Mouse (Mus musculus) hindbrain, embryonic 13.5 days (tissue): ENCODE results near the gene Icmt. TPM values are rescaled to one million over a fixed set of nuclear protein-coding genes. Genes with fewer than 3 reads are reported as not detected.

Source experiments
- ATAC-seq: fragments of 200-750 bp; cut with Nextera tagmentation; 2 replicates; pipeline ENCODE4 v1.8.0; 2017; ENCODE audit warnings: moderate TSS enrichment; ENCODE audit not compliant: low FRiP score
- H3K27ac ChIP-seq: fragments of 300-500 bp; sonication (generic); 2 replicates; pipeline ENCODE4 v1.5.1; 2015; ENCODE audit warnings: inconsistent platforms, mild to moderate bottlenecking, moderate library complexity
- H3K27me3 ChIP-seq: fragments of 300-500 bp; sonication (generic); 2 replicates; pipeline ENCODE4 v1.6.1; 2015; ENCODE audit warnings: mild to moderate bottlenecking, inconsistent platforms
- H3K36me3 ChIP-seq: fragments of 300-500 bp; sonication (generic); 2 replicates; pipeline ENCODE4 v1.6.1; 2015; ENCODE audit warnings: mild to moderate bottlenecking, inconsistent platforms
- H3K4me1 ChIP-seq: fragments of 300-500 bp; sonication (generic); replicated peaks from 2 replicates; pipeline ENCODE4 v1.6.1; 2015; ENCODE audit warnings: inconsistent platforms
- H3K4me2 ChIP-seq: fragments of 300-500 bp; sonication (generic); 2 replicates; pipeline ENCODE4 v1.6.1; 2015; ENCODE audit warnings: inconsistent platforms, mild to moderate bottlenecking, moderate library complexity
- H3K4me3 ChIP-seq: fragments of 300-500 bp; sonication (generic); 2 replicates; pipeline ENCODE4 v1.5.1; 2015; ENCODE audit warnings: mild to moderate bottlenecking, inconsistent platforms
- H3K9ac ChIP-seq: fragments of 300-500 bp; sonication (generic); 2 replicates; pipeline ENCODE4 v1.6.1; 2015; ENCODE audit warnings: mild to moderate bottlenecking, inconsistent platforms
- H3K9me3 ChIP-seq: fragments of 300-500 bp; sonication (generic); 2 replicates; pipeline ENCODE4 v1.6.1; 2016; ENCODE audit warnings: inconsistent platforms
- WGBS: fragments of 180-500 bp; shearing (Covaris S2); methylation state at CpG from one replicate; pipeline ENCODE4 v1.1.7; 2015; 5-methylcytosine and 5-hydroxymethylcytosine counted together
- polyA plus RNA-seq: library from polyadenylated mRNA; unstranded; fragments of >200 nt; fragmentation: Nextera tagmentation; extraction: Ambion mirVana; gene quantifications from 2 replicates; pipeline ENCODE4 v1.2.1, GENCODE M21; 2015

Gene Icmt
- polyA plus RNA-seq, 1 experiment from 2014 or later = 18.4 TPM

DNA sequence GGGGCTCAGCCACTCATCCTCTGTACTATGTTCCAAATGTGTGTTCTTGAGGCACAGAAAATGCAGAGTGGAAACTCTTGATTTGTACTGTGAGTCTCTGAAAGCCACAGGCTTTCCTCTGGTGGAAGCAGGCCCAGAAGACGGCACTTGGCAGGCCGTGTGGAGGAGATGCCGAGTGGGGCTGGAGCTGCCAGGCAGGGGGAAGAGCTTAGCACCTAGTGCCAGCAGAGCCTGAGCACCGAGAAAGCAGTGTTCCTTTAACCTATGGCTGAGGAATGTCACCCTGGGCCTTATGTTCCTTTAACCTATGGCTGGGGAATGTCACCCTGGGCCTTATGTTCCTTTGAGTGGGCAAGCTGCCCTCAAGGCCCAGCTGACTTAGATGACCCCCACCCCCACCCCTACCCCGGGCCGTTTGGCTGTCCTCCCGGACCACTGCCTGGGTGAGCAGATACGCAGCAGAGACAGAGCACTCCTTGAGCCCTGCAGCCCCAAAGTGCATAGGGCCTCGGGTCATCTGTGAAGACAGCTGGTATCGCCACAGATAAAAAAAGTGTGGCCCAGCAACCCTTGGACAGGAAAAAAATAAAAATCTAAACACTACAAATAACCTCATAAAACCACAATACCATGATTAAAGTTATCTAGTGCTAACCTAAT, 30.7 kb upstream of the Icmt start:
- Histone ChIP-seq H3K27me3 (peaks cover 43% of the 10 kb centered on the region), H3K27ac (no peak overlapping the region), H3K9me3 (no peaks in the 10 kb centered on the region), H3K4me3 (no peak overlapping the region), H3K4me2 (no peak overlapping the region), H3K36me3 (peaks cover 21% of the 10 kb centered on the region), H3K4me1 (peaks cover 58% of the 10 kb centered on the region), H3K9ac (no peak overlapping the region)
- ATAC-seq = no peak
- WGBS = 50% methylated on average over 10 of the region's 10 CpGs

DNA sequence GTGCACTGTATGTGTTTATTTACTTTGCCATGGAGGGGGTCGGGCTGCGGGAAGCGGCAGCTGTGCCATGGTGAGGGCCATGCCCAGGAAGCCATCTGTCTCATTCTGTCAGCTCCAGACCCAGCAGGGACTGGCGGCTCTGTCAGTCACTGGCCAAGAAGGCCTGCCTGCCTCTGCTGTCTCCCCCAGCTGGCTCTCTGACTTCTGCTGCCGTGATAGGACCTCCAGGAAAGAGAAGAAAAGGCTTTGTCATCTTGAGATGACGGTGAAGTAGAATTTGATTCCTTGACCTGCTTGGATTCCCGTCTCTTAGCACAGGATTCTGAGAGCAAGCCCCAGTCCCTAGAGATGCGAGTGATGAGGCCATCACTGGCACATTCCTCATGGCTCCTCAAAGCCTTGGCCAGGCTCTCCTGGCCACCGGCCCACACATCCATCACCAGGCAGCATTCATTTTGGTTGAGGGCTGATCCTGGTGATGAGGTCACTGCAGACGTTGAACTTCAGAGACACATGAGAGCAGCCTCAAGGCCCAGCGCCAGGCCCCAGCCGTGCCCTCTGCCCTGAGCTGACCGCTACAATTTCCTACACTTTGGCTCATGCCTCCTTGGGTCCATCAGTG, 29.2 kb upstream of the Icmt start:
- H3K36me3 ChIP-seq = peaks cover 30% of the 10 kb centered on the region
- WGBS = 66% methylated on average over 13 of the region's 13 CpGs
- H3K27ac ChIP-seq = 0 out of 2 replicates have a peak overlapping the region, but pooled peaks have one; percentile 12
- H3K9ac ChIP-seq = no peak overlapping the region
- peaks cover 47% of the 10 kb centered on the region for H3K27me3 ChIP-seq
- no peak for ATAC-seq
- no peak overlapping the region for H3K4me2 ChIP-seq
- H3K4me3 ChIP-seq = no peak overlapping the region
- H3K4me1 ChIP-seq = peaks cover 61% of the 10 kb centered on the region
- no peaks in the 10 kb centered on the region for H3K9me3 ChIP-seq

GRCm38 (mm10) chr4:152269967-152270366, 27.1 kb upstream of the Icmt start:
- WGBS = 90% methylated on average over 13 of the region's 13 CpGs
- Histone ChIP-seq H3K4me1 (peaks cover 64% of the 10 kb centered on the region), H3K27ac (no peak overlapping the region), H3K9me3 (no peaks in the 10 kb centered on the region), H3K4me2 (no peak overlapping the region), H3K4me3 (no peak overlapping the region), H3K36me3 (peaks cover 24% of the 10 kb centered on the region), H3K27me3 (peaks cover 59% of the 10 kb centered on the region), H3K9ac (no peak overlapping the region)
- no peak for ATAC-seq

- Histone ChIP-seq H3K9ac (no peak overlapping the region), H3K9me3 (no peaks in the 10 kb centered on the region), H3K27ac (no peak overlapping the region), H3K4me3 (no peak overlapping the region), H3K4me1 (peaks cover 65% of the 10 kb centered on the region), H3K4me2 (no peak overlapping the region), H3K36me3 (peaks cover 24% of the 10 kb centered on the region), H3K27me3 (peaks cover 66% of the 10 kb centered on the region)
- ATAC-seq = no peak
- WGBS = 61% methylated on average over 9 of the region's 9 CpGs
Measured at GRCm38 (mm10) chr4:152270599-152270998, 26.4 kb upstream of the Icmt start.

- H3K27ac ChIP-seq = no peak overlapping the region
- peaks cover 58% of the 10 kb centered on the region for H3K4me1 ChIP-seq
- H3K4me2 ChIP-seq = no peak overlapping the region
- 91% methylated on average over 11 of the region's 11 CpGs for WGBS
- ATAC-seq = no peak
- H3K36me3 ChIP-seq = peaks cover 24% of the 10 kb centered on the region
- H3K27me3 ChIP-seq = peaks cover 73% of the 10 kb centered on the region
- no peak overlapping the region for H3K4me3 ChIP-seq
- no peak overlapping the region for H3K9ac ChIP-seq
- H3K9me3 ChIP-seq = no peaks in the 10 kb centered on the region
Measured at GRCm38 (mm10) chr4:152271334-152271733, 25.7 kb upstream of the Icmt start.

GRCm38 (mm10) chr4:152272006-152272405, 25.0 kb upstream of the Icmt start:
- H3K36me3 ChIP-seq = peaks cover 24% of the 10 kb centered on the region
- ATAC-seq = no peak
- WGBS = 73% methylated on average over 7 of the region's 7 CpGs
- peaks cover 56% of the 10 kb centered on the region for H3K4me1 ChIP-seq
- H3K9me3 ChIP-seq = no peaks in the 10 kb centered on the region
- H3K27me3 ChIP-seq = peaks cover 80% of the 10 kb centered on the region
- H3K9ac ChIP-seq = no peak overlapping the region; the same call in 1 of the 2 replicates
- no peak overlapping the region for H3K27ac ChIP-seq
- no peak overlapping the region for H3K4me3 ChIP-seq
- H3K4me2 ChIP-seq = no peak overlapping the region

DNA sequence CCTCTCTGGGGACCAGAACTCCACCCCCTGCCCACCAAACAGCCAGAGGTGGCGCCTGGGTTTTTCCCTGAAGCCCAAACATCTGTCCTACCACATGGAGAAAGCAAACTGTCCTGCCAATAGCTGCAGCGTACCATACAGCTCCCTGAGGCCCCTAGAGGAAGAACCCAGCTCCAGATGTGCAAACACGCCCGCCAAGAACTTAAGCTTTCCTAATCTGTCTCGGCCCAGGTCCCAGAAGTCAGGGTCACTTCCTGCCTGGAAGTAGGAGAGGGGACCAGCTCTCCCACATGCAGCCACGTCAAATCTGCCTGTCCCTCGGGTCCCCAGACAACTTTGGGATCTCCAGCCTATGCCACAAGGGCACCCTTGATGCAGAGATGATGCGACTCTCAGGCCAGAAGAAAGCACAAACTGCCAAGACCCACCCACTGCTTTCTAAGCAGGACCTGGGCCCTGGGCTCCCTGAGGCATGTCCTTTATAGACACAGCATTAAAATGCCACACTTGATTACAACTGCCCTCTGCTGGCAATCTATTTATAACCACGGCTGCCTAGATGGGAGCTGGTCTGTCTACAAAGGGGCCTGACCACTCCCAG, 24.5 kb upstream of the Icmt start:
- H3K4me1 ChIP-seq = peaks cover 52% of the 10 kb centered on the region
- no peak for ATAC-seq
- H3K9me3 ChIP-seq = no peaks in the 10 kb centered on the region
- 49% methylated on average over 9 of the region's 9 CpGs for WGBS
- peaks cover 85% of the 10 kb centered on the region for H3K27me3 ChIP-seq
- H3K4me3 ChIP-seq = no peak overlapping the region
- H3K4me2 ChIP-seq = no peak overlapping the region
- H3K9ac ChIP-seq = peak overlapping the region; percentile 39; the same call in 1 of the 2 replicates
- peaks cover 24% of the 10 kb centered on the region for H3K36me3 ChIP-seq
- H3K27ac ChIP-seq = peak overlapping the region; percentile 61

GRCm38 (mm10) chr4:152273191-152273590, 23.8 kb upstream of the Icmt start:
- peak overlapping the region; percentile 61 for H3K27ac ChIP-seq
- H3K9ac ChIP-seq = peak overlapping the region; percentile 90; the same call in 1 of the 2 replicates
- ATAC-seq = 0 out of 2 replicates have a peak, but pooled peaks have one; percentile 9
- no peaks in the 10 kb centered on the region for H3K9me3 ChIP-seq
- H3K27me3 ChIP-seq = peaks cover 91% of the 10 kb centered on the region
- H3K4me2 ChIP-seq = peak overlapping the region; percentile 88
- H3K4me1 ChIP-seq = peaks cover 46% of the 10 kb centered on the region
- H3K4me3 ChIP-seq = no peak overlapping the region
- WGBS = 17% methylated on average over 3 of the region's 3 CpGs
- H3K36me3 ChIP-seq = peaks cover 20% of the 10 kb centered on the region

- H3K36me3 ChIP-seq = peaks cover 17% of the 10 kb centered on the region
- ATAC-seq = peak; percentile 74
- H3K4me1 ChIP-seq = peaks cover 41% of the 10 kb centered on the region
- WGBS = under 1% methylated on average over 39 of the region's 48 CpGs
- no peaks in the 10 kb centered on the region for H3K9me3 ChIP-seq
- peaks cover 93% of the 10 kb centered on the region for H3K27me3 ChIP-seq
- peak within 1 kb of the TSS; percentile 59 for H3K4me3 ChIP-seq
- peak within 1 kb of the TSS; percentile 61 for H3K27ac ChIP-seq
- peak within 1 kb of the TSS; percentile 88 for H3K4me2 ChIP-seq
- peak within 1 kb of the TSS; percentile 90 for H3K9ac ChIP-seq
Measured at GRCm38 (mm10) chr4:152273621-152274236, 23.3 kb upstream of the Icmt start, which contains the start of gene Gpr153. TSS of gene Gpr153 (plus strand) at chr4:152274232.

DNA sequence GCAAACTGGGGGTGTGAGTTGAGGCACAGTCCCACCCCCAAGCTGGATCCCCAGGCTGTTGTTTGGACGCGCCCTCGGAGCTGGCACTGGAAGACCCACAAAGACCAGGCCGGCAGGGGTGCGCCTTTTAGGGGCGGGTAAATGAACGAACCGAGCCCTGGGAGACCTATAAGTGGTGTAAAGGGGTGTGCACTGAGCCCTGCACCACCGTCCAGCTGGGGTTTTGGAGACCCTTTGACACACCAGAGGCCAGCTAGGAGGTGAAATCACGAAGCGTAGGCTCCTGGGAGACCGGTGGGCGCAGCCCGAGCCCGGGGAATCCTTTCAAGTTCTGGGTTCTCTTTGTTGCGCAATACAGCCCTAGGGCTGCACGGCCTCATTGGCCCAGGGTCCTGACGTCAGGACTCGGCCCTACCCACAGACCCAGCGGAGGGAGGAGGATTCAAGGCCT, 22.3 kb upstream of the Icmt start:
- H3K27ac ChIP-seq = peak overlapping the region; percentile 61
- peak; percentile 30 for ATAC-seq
- H3K4me1 ChIP-seq = peaks cover 36% of the 10 kb centered on the region
- peak overlapping the region; percentile 88 for H3K4me2 ChIP-seq
- peak overlapping the region; percentile 59 for H3K4me3 ChIP-seq
- H3K9me3 ChIP-seq = no peaks in the 10 kb centered on the region
- H3K27me3 ChIP-seq = peaks cover 93% of the 10 kb centered on the region
- peaks cover 14% of the 10 kb centered on the region for H3K36me3 ChIP-seq
- peak overlapping the region; percentile 90 for H3K9ac ChIP-seq
- 0% methylated on average over 20 of the region's 20 CpGs for WGBS

- H3K4me2 ChIP-seq = no peak overlapping the region
- 57% methylated on average over 10 of the region's 10 CpGs for WGBS
- no peak overlapping the region for H3K9ac ChIP-seq
- H3K9me3 ChIP-seq = no peaks in the 10 kb centered on the region
- H3K27me3 ChIP-seq = peaks cover 93% of the 10 kb centered on the region
- H3K27ac ChIP-seq = no peak overlapping the region
- H3K36me3 ChIP-seq = peaks cover 26% of the 10 kb centered on the region
- H3K4me1 ChIP-seq = peaks cover 36% of the 10 kb centered on the region
- no peak for ATAC-seq
- H3K4me3 ChIP-seq = no peak overlapping the region
Measured at GRCm38 (mm10) chr4:152276389-152277347, 20.4 kb upstream of the Icmt start.
